Mouse (Mus musculus) gastrocnemius, postnatal 4 days (tissue): ENCODE measurements around the gene Angptl6. TPM values are rescaled to one million over a fixed set of nuclear protein-coding genes. Genes with fewer than 3 reads are reported as not detected.
A peak's percentile ranks its signal among the peaks of the same experiment; 100 is the strongest.
"Not testable (repeated sequence)": the region's sequence is repeated elsewhere in the genome, so short reads cannot be mapped to it uniquely, and the experiment has no call there.

Experiments used
- DNase-seq, 2 experiments: peaks; one replicate each; pipeline ENCODE4 v3.0.0; 2021 to 2022; ENCODE audit warnings: low spot score in 2 of 2, mixed read lengths in 2 of 2
- microRNA-seq: library from miRNA; unstranded; fragments of <30 nt; microRNA quantifications from one replicate; pipeline ENCODE4 v1.2.0, GENCODE M21; 2021
- total RNA-seq, 2 experiments: library from RNA; stranded (reverse); gene quantifications; 2 replicates each; pipeline ENCODE4 v1.2.3; 2021

Gene Angptl6
- total RNA-seq, 2 experiments from 2014 or later, result 3.9 to 4.5 TPM

DNA sequence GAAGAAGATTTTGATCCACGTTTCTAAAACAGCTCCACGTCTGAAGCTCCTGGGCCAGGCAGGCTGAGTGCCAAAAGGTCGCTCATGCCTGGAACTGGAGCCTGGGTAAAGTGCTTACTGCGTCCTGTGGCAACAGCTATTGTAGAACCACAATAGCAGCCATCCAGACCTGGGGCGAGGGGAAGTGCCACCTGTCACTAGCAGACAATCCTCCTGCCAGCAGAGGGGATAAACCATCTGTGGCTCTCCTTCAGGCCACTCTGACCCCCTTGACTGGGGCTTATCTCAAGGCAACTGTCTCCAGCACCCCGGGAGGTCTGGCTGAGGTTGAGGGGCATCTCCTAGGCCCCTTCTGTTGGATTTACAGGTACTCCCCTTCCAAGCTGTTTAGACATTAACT lies 40.6 kb downstream of the Angptl6 start:
- no peak for DNase-seq

DNA sequence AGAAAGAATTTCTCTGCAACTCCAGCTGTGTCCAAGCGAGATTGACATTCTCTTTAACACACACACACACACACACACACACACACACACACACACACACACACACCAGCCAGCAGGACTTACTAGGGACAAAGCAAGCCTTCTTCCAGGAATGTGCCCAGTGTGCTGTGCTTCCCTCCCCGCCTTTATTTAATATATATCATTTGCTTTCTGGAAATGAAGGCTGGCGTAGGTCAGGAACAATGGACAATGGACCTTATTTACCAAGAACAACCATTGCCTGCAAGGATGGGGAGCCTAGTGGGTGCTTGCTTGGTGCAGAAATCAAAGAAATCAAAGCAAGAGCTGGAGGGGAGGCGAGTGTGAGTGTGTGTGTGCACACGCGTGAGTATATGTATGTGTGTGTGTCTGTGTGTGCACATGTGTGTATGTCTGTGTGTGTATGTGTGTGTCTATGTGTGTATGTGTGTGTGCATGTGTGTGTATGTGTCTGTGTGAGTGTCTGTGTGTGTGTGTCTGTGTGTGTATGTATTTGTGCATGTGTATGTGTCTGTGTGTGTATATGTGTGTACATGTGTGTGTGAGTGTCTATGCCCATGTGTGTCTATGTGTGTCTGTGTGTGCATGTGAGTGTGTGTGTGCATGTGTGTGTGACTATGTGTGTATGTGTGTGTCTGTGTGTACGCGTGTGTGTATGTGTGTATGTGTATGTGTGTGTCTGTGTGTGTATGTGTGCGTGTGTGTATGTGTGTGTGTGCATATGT lies 42.2 kb downstream of the Angptl6 start:
- DNase-seq, result no peak

DNA sequence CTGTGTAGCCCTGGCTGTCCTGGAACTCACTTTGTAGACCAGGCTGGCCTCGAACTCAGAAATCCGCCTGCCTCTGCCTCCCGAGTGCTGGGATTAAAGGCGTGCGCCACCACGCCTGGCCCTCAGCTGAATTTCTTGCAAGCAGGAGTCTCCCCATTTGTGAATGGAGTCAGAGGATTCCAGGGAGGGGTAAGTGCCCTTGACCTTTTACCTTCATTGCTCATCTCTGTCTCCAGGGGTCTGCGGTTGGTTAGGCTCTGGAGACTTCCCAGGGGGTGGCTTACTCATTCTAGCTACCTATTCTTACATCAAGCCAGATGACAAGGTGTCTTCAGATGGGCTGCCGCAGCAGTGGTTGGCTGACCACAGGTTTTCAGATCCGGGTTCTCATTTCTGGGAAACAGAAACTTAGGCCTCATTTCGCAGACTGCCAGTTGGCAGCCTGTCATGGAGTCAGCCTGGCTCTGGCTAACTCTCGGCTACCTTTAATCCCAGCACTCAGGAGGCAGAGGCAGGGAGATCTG lies 44.0 kb downstream of the Angptl6 start:
- not testable (repeated sequence) for DNase-seq

DNA sequence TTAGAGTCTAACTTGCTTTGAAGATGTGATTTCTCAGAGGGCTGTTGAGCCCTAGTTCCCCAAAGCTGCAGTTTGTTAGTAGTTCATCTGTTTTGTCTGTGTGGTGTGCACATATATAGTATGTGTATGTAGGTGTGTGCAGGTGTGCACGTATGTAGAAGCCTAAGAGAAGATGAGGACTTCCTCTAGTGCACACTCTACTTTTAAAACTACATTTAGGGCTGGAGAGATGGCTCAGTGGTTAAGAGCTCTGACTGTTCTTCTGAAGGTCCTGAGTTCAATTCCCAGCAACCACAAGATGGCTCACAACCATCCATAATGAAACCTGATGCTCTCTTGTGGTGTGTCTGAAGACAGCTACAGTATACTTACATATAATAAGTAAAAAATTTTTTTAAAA lies 44.6 kb downstream of the Angptl6 start:
- no peak for DNase-seq

DNA sequence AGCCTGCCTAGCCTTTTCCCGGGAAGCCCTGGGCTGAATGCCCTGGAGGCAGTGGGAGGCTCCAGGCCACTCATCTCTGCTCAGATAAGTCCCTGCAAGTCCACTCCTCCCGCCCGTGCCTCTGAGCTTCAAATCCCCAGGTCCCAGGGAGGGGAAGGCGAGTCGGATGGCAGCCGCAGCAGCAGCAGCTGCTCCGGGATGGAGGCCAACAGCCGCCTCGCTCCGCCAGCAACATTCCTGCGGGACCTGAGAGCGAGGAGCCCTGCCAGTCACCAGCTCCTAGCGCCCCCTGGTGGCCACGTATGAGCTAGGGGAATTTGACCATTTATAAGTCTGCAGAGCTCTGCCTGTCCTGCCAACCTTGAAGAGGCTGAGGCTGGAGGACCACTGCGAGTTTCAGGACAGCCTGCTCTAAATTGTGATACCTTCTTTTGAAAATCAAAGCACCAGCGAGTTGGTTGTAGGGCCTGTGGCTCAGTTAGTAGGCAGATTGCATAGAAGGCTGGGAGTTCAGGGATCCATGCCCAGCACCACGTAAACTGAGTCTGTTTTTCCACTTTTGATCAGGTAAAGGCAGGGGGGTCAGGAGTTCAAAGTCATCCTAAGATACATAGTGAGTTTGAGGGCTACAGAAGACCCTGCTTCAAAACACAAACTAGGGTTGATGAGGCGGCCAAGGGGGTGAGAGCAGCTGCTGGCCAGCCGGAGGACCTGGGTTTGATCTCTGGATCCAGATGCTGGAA lies 48.5 kb downstream of the Angptl6 start:
- DNase-seq, result peak; percentile 99

DNA sequence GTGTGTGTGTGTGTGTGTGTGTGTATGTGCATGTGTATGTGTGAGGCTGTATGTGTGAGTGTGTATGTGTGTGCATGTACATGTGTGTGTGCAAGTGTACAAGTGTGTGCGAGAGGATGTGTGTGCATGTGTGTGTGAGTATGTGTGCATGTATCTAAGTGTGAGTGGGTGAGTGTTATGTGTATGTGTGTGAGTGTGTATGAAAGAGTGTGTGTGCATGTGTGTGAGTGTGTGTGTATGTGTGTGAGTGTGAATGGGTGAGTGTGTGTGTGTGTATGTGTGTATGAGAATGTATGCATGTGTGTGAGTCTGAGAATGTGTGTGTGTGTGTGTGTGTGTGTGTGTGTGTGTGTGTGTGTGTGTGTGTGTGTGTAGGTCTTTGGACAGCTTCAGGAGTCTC lies 51.4 kb downstream of the Angptl6 start:
- no peak for DNase-seq

DNA sequence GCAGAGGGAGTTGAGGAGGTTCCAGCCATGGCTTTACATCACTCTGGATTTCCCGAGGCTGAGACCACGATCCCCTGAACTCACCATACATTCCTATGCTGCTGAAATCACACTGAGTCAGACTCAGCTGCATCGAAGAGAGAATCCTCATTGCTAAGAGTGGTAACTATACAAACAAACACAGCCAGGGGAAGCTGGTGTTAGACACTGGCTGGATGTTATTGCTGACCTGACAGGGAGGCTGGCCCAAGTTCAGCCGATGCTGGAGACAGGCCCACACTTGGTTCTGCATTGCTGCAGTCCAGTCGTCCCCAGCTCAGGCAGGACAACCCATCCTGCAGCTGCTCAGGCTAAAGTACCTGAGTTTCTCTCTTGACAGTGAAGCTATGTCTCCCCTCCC lies 53.7 kb downstream of the Angptl6 start:
- peak in 1 of 2 experiments; percentile 44 for DNase-seq

Small RNA genes lying within 50 kb of the gene (microRNA-seq; reads per million reads assigned to microRNA genes)
- 0.63 reads per million for gene Mir7081

Other genes starting within 250 kb of the Angptl6 start
- 100 to 1,000 TPM; 178 to 190 TPM for gene Ubl5, start 236.8 kb downstream of the Angptl6 start, total RNA-seq
- 10 to 100 TPM; 15.1 to 17.2 TPM for gene Fbxl12, start 235.0 kb downstream of the Angptl6 start, total RNA-seq
- gene Pin1, start 227.6 kb downstream of the Angptl6 start, total RNA-seq, result 10 to 100 TPM; 17.3 to 18.6 TPM
- gene Olfm2, start 133.4 kb downstream of the Angptl6 start, total RNA-seq, result under 1 TPM; 0.74 to 0.98 TPM
- gene Col5a3, start 64.7 kb downstream of the Angptl6 start, total RNA-seq, result 100 to 1,000 TPM; 156 to 159 TPM
- not detected for gene Rdh8, start 61.2 kb downstream of the Angptl6 start, total RNA-seq
- 1 to 10 TPM; 8.2 to 9.7 TPM for gene A230050P20Rik, start 11.1 kb downstream of the Angptl6 start, total RNA-seq
- gene Ppan, start 8.4 kb upstream of the Angptl6 start, total RNA-seq, result 10 to 100 TPM; 25.0 to 28.7 TPM
- gene Eif3g, start 18.9 kb upstream of the Angptl6 start, total RNA-seq, result 100 to 1,000 TPM; 146 to 158 TPM
- gene Dnmt1, start 80.2 kb upstream of the Angptl6 start, total RNA-seq, result 10 to 100 TPM; 44.5 to 46.0 TPM
- 10 to 100 TPM; 19.8 to 20.2 TPM for gene S1pr2, start 97.1 kb upstream of the Angptl6 start, total RNA-seq
- gene Mrpl4, start 123.0 kb upstream of the Angptl6 start, total RNA-seq, result 10 to 100 TPM; 42.7 to 49.2 TPM
- 1 to 10 TPM; 5.4 to 6.7 TPM for gene Icam1, start 136.3 kb upstream of the Angptl6 start, total RNA-seq
- not detected for gene Icam4, start 149.6 kb upstream of the Angptl6 start, total RNA-seq
- under 1 TPM in 1 of 2 experiments, not detected in 1; 0.08 TPM for gene Icam5, start 152.3 kb upstream of the Angptl6 start, total RNA-seq
- not detected for gene Zglp1, start 187.4 kb upstream of the Angptl6 start, total RNA-seq
- gene Gm49373, start 193.4 kb upstream of the Angptl6 start, total RNA-seq, result under 1 TPM; 0.29 to 0.59 TPM
- gene Fdx1l, start 193.9 kb upstream of the Angptl6 start, total RNA-seq, result 10 to 100 TPM; 28.6 to 31.6 TPM
- gene Gm38431, start 212.3 kb upstream of the Angptl6 start, total RNA-seq, result 1 to 10 TPM; 1.3 to 1.7 TPM
- 10 to 100 TPM; 33.0 to 37.3 TPM for gene Raver1, start 212.3 kb upstream of the Angptl6 start, total RNA-seq